10 mouse cellular contexts compared by ENCODE assay signal in the genomic region with DNA sequence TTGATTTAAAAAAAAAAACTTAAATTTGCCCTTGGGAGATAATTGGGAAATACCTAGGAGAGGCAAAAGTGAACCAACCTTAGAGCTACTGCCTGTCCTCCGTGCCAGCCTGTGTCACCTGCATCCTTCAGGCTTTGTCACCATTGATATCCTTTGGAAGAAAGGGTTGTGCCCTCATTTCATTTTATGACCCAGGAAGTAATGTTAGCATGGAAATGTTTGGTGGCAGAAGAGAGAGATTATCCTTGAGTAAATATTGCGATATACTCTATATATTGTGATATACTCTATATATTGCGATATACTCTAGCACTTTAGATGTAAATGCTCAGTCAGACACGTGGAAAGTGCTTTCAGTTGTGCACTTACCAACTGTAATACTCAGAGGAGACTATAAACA. TPM values are rescaled to one million over a fixed set of nuclear protein-coding genes. Genes with fewer than 3 reads are reported as not detected.
DNase-seq lines count a peak whose midpoint lies in the region; ATAC-seq and TF ChIP-seq lines count a peak whose summit lies in the region.
"Had no signal": no experiment of that assay in that cellular context is flagged by ENCODE, and none has a peak within 500 bp of the region (broad histone marks: within the 10 kb centered on the region; RNA-seq: fewer than 3 reads in every experiment).

No protein-coding gene starts in this region.

- ATAC-seq in stomach, embryonic 14.5 days (ENCODE audit: insufficient number of reproducible peaks, insufficient read depth, low FRiP score, low read depth): no peak
- ATAC-seq in stomach, postnatal 0 days (ENCODE audit: low FRiP score, low TSS enrichment): no peak
- ATAC-seq in hindbrain, embryonic 11.5 days (ENCODE audit: low FRiP score): no peak
- ATAC-seq in midbrain, embryonic 12.5 days (ENCODE audit: low FRiP score, low read depth): no peak
- ATAC-seq: activated CD4-positive, CD25-positive, alpha-beta regulatory T cell, adult 4 months had no signal

- H3K9ac ChIP-seq in stomach, embryonic 14.5 days (replicated peaks; ENCODE audit: low read depth, low read length): no peak overlapping the region
- no peak overlapping the region for H3K9ac ChIP-seq in stomach, postnatal 0 days (ENCODE audit: low read length)
- H3K9ac ChIP-seq in hindbrain, embryonic 11.5 days (ENCODE audit: low read depth, low read length): no peak overlapping the region
- H3K9ac ChIP-seq in midbrain, embryonic 12.5 days (replicated peaks): no peak overlapping the region
- H3K9ac ChIP-seq: liver, embryonic 13.5 days had no signal

- H3K36me3 ChIP-seq in stomach, embryonic 14.5 days (ENCODE audit: control insufficient read depth, insufficient read depth, low read length): peaks cover 27% of the 10 kb centered on the region; the same call in 1 of the 2 replicates
- no peaks in the 10 kb centered on the region for H3K36me3 ChIP-seq in stomach, postnatal 0 days (ENCODE audit: control insufficient read depth, insufficient read depth, low read length)
- peaks cover 11% of the 10 kb centered on the region; the same call in 1 of the 2 replicates for H3K36me3 ChIP-seq in hindbrain, embryonic 11.5 days (ENCODE audit: control insufficient read depth, insufficient read depth, low read length)
- H3K36me3 ChIP-seq in midbrain, embryonic 12.5 days: peaks cover 68% of the 10 kb centered on the region

- H3K27me3 ChIP-seq in stomach, embryonic 14.5 days (ENCODE audit: control insufficient read depth, insufficient read depth, low read length): no peaks in the 10 kb centered on the region
- no peaks in the 10 kb centered on the region for H3K27me3 ChIP-seq in stomach, postnatal 0 days (ENCODE audit: control insufficient read depth, insufficient read depth, low read length)
- H3K27me3 ChIP-seq in hindbrain, embryonic 11.5 days (ENCODE audit: control insufficient read depth, insufficient read depth, low read length): no peaks in the 10 kb centered on the region
- H3K27me3 ChIP-seq in midbrain, embryonic 12.5 days: no peaks in the 10 kb centered on the region

- peak overlapping the region; percentile 28; the same call in 1 of the 2 replicates for H3K4me2 ChIP-seq in stomach, embryonic 14.5 days (replicated peaks; ENCODE audit: low read depth, low read length)
- no peak overlapping the region for H3K4me2 ChIP-seq in stomach, postnatal 0 days (replicated peaks; ENCODE audit: low read depth)
- peak overlapping the region; percentile 51 for H3K4me2 ChIP-seq in hindbrain, embryonic 11.5 days (replicated peaks; ENCODE audit: low read depth, low read length)
- peak overlapping the region; percentile 64 for H3K4me2 ChIP-seq in midbrain, embryonic 12.5 days (replicated peaks)
- H3K4me2 ChIP-seq: liver, embryonic 13.5 days had no signal

- no peak for TF ChIP-seq CTCF in stomach, postnatal 0 days (IDR thresholded peaks at IDR 0.05; ENCODE audit: low read depth)

- TF ChIP-seq EP300 in stomach, postnatal 0 days (optimal IDR thresholded peaks at IDR 0.05): no peak

- no peak overlapping the region for H3K27ac ChIP-seq in stomach, embryonic 14.5 days (ENCODE audit: low read length)
- H3K27ac ChIP-seq in stomach, postnatal 0 days (replicated peaks): no peak overlapping the region
- H3K27ac ChIP-seq in hindbrain, embryonic 11.5 days (ENCODE audit: low read depth, low read length): no peak overlapping the region
- no peak overlapping the region for H3K27ac ChIP-seq in midbrain, embryonic 12.5 days (replicated peaks)
- H3K27ac ChIP-seq: liver, embryonic 13.5 days had no signal

- DNase-seq in stomach, postnatal 0 days (ENCODE audit: low spot score): no peak
- no peak for DNase-seq in hindbrain, embryonic 11.5 days (ENCODE audit: low spot score)
- no peak for DNase-seq in cerebellum, postnatal 25 days
- no peak for DNase-seq in adrenal gland, postnatal 10 days
- no peak for DNase-seq in cerebellum, adult 9-11 months
- DNase-seq: liver, embryonic 13.5 days; right cerebral cortex, postnatal 4 days had no signal

- 72% methylated on average over 4 of the region's 4 CpGs for WGBS in stomach, embryonic 14.5 days
- 65% methylated on average over 4 of the region's 4 CpGs for WGBS in stomach, postnatal 0 days
- 93% methylated on average over 4 of the region's 4 CpGs for WGBS in hindbrain, embryonic 11.5 days
- WGBS in midbrain, embryonic 12.5 days: 85% methylated on average over 4 of the region's 4 CpGs

- H3K4me3 ChIP-seq in stomach, embryonic 14.5 days (ENCODE audit: low read depth, low read length): no peak overlapping the region
- no peak overlapping the region for H3K4me3 ChIP-seq in stomach, postnatal 0 days (ENCODE audit: low read depth, low read length)
- H3K4me3 ChIP-seq in hindbrain, embryonic 11.5 days (ENCODE audit: low read depth, low read length): peak overlapping the region; percentile 28
- peak overlapping the region; percentile 41 for H3K4me3 ChIP-seq in midbrain, embryonic 12.5 days
- H3K4me3 ChIP-seq: liver, embryonic 13.5 days had no signal

- no peaks in the 10 kb centered on the region for H3K9me3 ChIP-seq in stomach, embryonic 14.5 days (ENCODE audit: control insufficient read depth, low read depth, low read length)
- no peaks in the 10 kb centered on the region for H3K9me3 ChIP-seq in stomach, postnatal 0 days (ENCODE audit: control insufficient read depth, low read length)
- H3K9me3 ChIP-seq in hindbrain, embryonic 11.5 days (ENCODE audit: control insufficient read depth, low read length): no peaks in the 10 kb centered on the region
- no peaks in the 10 kb centered on the region for H3K9me3 ChIP-seq in midbrain, embryonic 12.5 days
- H3K9me3 ChIP-seq: liver, embryonic 13.5 days had no signal

- H3K4me1 ChIP-seq in stomach, embryonic 14.5 days (ENCODE audit: control insufficient read depth, insufficient read depth, low read length): peaks cover 39% of the 10 kb centered on the region
- peaks cover 8% of the 10 kb centered on the region; the same call in 1 of the 2 replicates for H3K4me1 ChIP-seq in stomach, postnatal 0 days (replicated peaks; ENCODE audit: control insufficient read depth, insufficient read depth)
- peaks cover 20% of the 10 kb centered on the region for H3K4me1 ChIP-seq in hindbrain, embryonic 11.5 days (replicated peaks; ENCODE audit: control insufficient read depth, insufficient read depth, low read length)
- H3K4me1 ChIP-seq in midbrain, embryonic 12.5 days: peaks cover 71% of the 10 kb centered on the region

RNA-seq across cellular contexts. Expression of gene Tsc22d1, which starts 6.4 kb away (rescaled TPM):
- 656 and 673 TPM in 2 replicates for polyA plus RNA-seq in stomach, embryonic 14.5 days (2014; fragmentation: Nextera tagmentation; extraction: Ambion mirVana)
- 310 and 313 TPM in 2 replicates for polyA plus RNA-seq in stomach, postnatal 0 days (2015; fragmentation: Nextera tagmentation; extraction: Ambion mirVana)
- 542 and 547 TPM in 2 replicates for polyA plus RNA-seq in hindbrain, embryonic 11.5 days (2014; fragmentation: Nextera tagmentation; extraction: Ambion mirVana)
- polyA plus RNA-seq in midbrain, embryonic 12.5 days (2016; fragmentation: Nextera tagmentation; extraction: Ambion mirVana): 436 and 539 TPM in 2 replicates
- total RNA-seq in adrenal gland, postnatal 10 days (2021): 100 to 1,000 TPM; 737 to 939 TPM

Comparison
In these comparisons a context has a peak if more than half of its experiments do, and no peak if none do; other contexts are left out.
1. H3K4me3 ChIP-seq: peak in hindbrain, embryonic 11.5 days (single experiment) and midbrain, embryonic 12.5 days (single experiment); none in stomach, embryonic 14.5 days (single experiment) and stomach, postnatal 0 days (single experiment).